Mouse (Mus musculus) neural tube, embryonic 11.5 days (tissue): ENCODE data around the gene Gm17581. TPM values are rescaled to one million over a fixed set of nuclear protein-coding genes. Genes with fewer than 3 reads are reported as not detected.

Source experiments
- ATAC-seq: fragments of 200-750 bp; cut with Nextera tagmentation; 2 replicates; pipeline ENCODE4 v1.8.0; 2017; ENCODE audit warnings: moderate number of reproducible peaks, mild to moderate bottlenecking, moderate TSS enrichment, moderate library complexity; ENCODE audit not compliant: insufficient read depth, low FRiP score, low TSS enrichment
- DNase-seq: peaks from one replicate; pipeline ENCODE4 v3.0.0-alpha.2; 2015; ENCODE audit warnings: low spot score
- H3K27ac ChIP-seq: fragments of 300-500 bp; sonication (generic); 2 replicates; pipeline ENCODE4 v1.5.1; 2014; ENCODE audit warnings: low read depth, mild to moderate bottlenecking, low read length
- H3K27me3 ChIP-seq: fragments of 300-500 bp; sonication (generic); 2 replicates; pipeline ENCODE4 v1.6.1; 2014; ENCODE audit warnings: mild to moderate bottlenecking, low read length, mixed read lengths; ENCODE audit not compliant: control insufficient read depth, insufficient read depth
- H3K36me3 ChIP-seq: fragments of 300-500 bp; sonication (generic); 2 replicates; pipeline ENCODE4 v1.6.1; 2014; ENCODE audit warnings: mild to moderate bottlenecking, low read length, moderate library complexity, mixed read lengths; ENCODE audit not compliant: control insufficient read depth, insufficient read depth
- H3K4me1 ChIP-seq: fragments of 300-500 bp; sonication (generic); 2 replicates; pipeline ENCODE4 v1.6.1; 2014; ENCODE audit warnings: low read length, mixed read lengths; ENCODE audit not compliant: control insufficient read depth, insufficient read depth
- H3K4me2 ChIP-seq: fragments of 300-500 bp; sonication (generic); 2 replicates; pipeline ENCODE4 v1.6.1; 2014; ENCODE audit warnings: low read depth, mild to moderate bottlenecking, moderate library complexity
- H3K4me3 ChIP-seq: fragments of 300-500 bp; sonication (generic); 2 replicates; pipeline ENCODE4 v1.5.1; 2014; ENCODE audit warnings: low read depth, low read length
- H3K9ac ChIP-seq: fragments of 300-500 bp; sonication (generic); 2 replicates; pipeline ENCODE4 v1.6.1; 2014; ENCODE audit warnings: mild to moderate bottlenecking, low read length
- H3K9me3 ChIP-seq: fragments of 300-500 bp; sonication (generic); 2 replicates; pipeline ENCODE4 v1.6.1; 2016; ENCODE audit warnings: low read length; ENCODE audit not compliant: control insufficient read depth
- WGBS: fragments of 180-500 bp; shearing (Covaris S2); extraction: QIAGEN DNeasy Blood & Tissue Kit; methylation state at CpG from one replicate; pipeline ENCODE4 v1.1.7; 2014; 5-methylcytosine and 5-hydroxymethylcytosine counted together
- polyA plus RNA-seq: library from polyadenylated mRNA; unstranded; fragments of >200 nt; fragmentation: Nextera tagmentation; extraction: Ambion mirVana; gene quantifications from 2 replicates; pipeline ENCODE4 v1.2.1, GENCODE M21; 2014

Gene Gm17581
- polyA plus RNA-seq, 1 experiment from 2014 or later, result not detected

DNA sequence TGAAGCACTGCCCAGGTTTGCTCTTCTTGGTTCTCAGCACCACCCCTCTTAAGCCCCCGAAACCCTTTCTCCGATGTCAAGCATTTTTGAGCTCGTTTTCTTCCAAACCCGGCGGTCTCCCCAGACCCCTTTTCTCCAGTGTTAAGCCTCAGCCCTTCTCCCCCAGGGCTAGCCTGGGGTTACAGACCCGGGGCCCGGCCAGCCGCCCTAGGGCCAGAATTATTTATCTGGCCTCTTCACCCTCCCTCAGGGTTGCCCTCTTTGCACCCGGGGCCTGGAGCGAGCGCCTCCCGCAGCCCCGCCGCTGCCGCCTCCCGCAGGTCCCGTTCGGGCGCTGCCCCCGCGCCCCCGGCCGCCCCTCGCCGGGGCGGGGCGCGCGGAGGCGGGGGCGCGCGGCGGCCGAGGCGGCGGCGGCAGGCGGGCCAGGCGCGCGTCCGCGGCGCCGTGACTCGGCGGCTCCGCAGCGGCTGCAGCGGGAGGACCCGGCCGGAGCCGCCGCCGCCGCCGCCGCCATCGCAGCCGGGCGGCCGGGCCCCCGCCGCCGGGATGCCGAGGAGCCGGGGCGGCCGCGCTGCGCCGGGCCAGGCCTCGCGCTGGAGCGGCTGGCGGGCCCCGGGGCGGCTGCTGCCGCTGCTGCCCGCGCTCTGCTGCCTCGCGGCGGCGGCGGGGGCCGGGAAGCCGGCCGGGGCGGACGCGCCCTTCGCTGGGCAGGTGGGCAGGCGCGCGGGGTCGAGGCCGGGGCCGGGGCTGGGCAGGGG is 39.4 kb upstream of the Gm17581 start, which contains the start of gene Mmp24:
Gene Mmp24, plus strand, starts transcription at position 416 of the 758 bp plus-strand sequence.
- WGBS, result 3% methylated on average over 35 of the region's 100 CpGs
- peaks cover 5% of the 10 kb centered on the region; the same call in 1 of the 2 replicates for H3K4me1 ChIP-seq
- peak within 1 kb of the TSS; percentile 76 for H3K9ac ChIP-seq
- H3K36me3 ChIP-seq, result no peaks in the 10 kb centered on the region
- peak within 1 kb of the TSS; percentile 66 for H3K4me3 ChIP-seq
- peak within 1 kb of the TSS; percentile 72; the same call in 1 of the 2 replicates for H3K27ac ChIP-seq
- ATAC-seq (peak; percentile 31; the same call in 1 of the 2 replicates), DNase-seq (no peak)
- H3K9me3 ChIP-seq, result no peaks in the 10 kb centered on the region
- H3K27me3 ChIP-seq, result peaks cover 20% of the 10 kb centered on the region
- peak within 1 kb of the TSS; percentile 87 for H3K4me2 ChIP-seq

DNA sequence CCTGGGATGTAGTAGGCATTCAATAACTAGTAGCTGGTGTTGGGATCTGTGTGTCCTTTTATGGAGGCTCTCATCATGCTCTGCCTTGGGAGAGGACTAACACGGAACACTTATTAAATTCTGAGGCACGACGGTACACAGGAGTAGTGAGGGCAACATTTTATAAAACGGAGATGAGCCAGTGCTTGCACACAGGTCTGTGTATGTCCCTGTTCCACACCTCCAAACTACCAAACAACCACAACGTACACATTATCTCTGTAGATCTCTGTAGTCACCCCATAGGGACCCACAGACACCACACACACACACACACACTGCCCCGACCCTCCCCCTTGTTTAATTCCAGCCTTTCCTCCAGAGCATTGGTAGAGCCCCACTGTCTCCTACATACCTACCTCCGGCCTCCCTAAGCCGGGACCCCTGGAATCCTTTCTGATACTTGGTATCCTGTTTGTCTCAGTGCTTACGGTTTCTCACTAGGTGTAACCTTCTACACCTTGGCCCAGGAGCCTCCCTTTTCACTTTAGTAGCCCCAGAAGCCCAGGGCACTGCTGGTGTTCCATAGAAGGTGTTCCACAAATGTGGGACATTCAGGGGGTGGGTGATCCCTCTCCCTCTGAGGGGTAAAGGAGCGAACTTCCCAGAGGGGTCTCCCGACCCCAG is 38.7 kb upstream of the Gm17581 start:
- Histone ChIP-seq H3K36me3 (no peaks in the 10 kb centered on the region), H3K9me3 (no peaks in the 10 kb centered on the region), H3K27ac (no peak overlapping the region), H3K27me3 (peaks cover 20% of the 10 kb centered on the region), H3K4me2 (no peak overlapping the region; the same call in 1 of the 2 replicates), H3K9ac (no peak overlapping the region), H3K4me3 (peak overlapping the region; percentile 66; the same call in 1 of the 2 replicates), H3K4me1 (peaks cover 5% of the 10 kb centered on the region; the same call in 1 of the 2 replicates)
- DNase-seq (no peak), ATAC-seq (no peak)
- 67% methylated on average over 11 of the region's 11 CpGs for WGBS

GRCm38 (mm10) chr2:155773664-155774063 is 38.0 kb upstream of the Gm17581 start:
- Histone ChIP-seq H3K27me3 (peaks cover 20% of the 10 kb centered on the region), H3K36me3 (no peaks in the 10 kb centered on the region), H3K4me3 (no peak overlapping the region), H3K4me1 (peaks cover 5% of the 10 kb centered on the region; the same call in 1 of the 2 replicates), H3K4me2 (no peak overlapping the region), H3K27ac (no peak overlapping the region), H3K9ac (no peak overlapping the region), H3K9me3 (no peaks in the 10 kb centered on the region)
- 72% methylated on average over 4 of the region's 4 CpGs for whole genome bisulfite sequencing
- no peak for ATAC-seq
- no peak for DNase-seq

GRCm38 (mm10) chr2:155764679-155765418 is 29.2 kb upstream of the Gm17581 start:
- ATAC-seq, result no peak

DNA sequence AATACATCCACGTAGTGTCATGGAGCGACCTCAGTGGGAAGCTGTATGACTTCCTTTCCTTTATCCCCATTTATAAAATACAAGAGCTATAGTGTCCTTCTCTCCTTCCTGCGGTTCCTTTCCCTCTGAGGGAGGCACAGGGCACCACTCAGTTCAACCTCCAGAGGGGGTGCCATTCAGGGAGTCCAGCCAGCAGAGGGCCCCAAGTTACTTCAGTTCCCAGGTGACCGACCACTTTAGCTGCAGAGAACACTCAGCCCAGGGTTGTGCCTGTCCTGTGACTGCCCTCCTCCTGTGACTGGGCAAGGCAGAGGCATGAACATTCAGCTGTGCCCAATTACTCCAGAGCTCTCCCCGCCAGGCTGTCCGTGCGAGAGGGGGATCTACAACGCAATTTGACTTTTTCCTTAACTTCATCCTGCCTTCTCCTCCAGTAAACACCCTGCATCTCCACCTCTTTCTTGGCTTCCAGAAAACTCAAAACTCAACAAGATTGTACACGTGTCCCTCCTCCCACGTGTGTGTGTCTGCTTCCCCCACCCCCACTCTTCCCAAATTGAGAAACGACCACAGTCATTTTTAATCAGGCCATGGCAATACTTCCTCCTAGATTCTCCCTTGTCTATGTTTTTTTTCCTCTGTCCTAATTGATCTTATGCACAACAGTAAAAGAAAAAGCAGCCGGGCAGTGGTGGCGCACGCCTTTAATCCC is 21.3 kb upstream of the Gm17581 start:
- ATAC-seq (no peak), DNase-seq (no peak)
- Histone ChIP-seq H3K4me3 (no peak overlapping the region), H3K9me3 (no peaks in the 10 kb centered on the region), H3K27ac (no peak overlapping the region), H3K36me3 (no peaks in the 10 kb centered on the region), H3K4me1 (no peaks in the 10 kb centered on the region), H3K9ac (no peak overlapping the region), H3K4me2 (no peak overlapping the region), H3K27me3 (no peaks in the 10 kb centered on the region)
- WGBS, result 64% methylated on average over 14 of the region's 14 CpGs

More at GRCm38 (mm10) chr2:155764679-155765418, 29.2 kb upstream of the Gm17581 start:
- Histone ChIP-seq H3K9me3 (no peaks in the 10 kb centered on the region), H3K27ac (no peak overlapping the region), H3K4me3 (no peak overlapping the region), H3K36me3 (no peaks in the 10 kb centered on the region), H3K9ac (no peak overlapping the region), H3K27me3 (no peaks in the 10 kb centered on the region), H3K4me1 (no peaks in the 10 kb centered on the region), H3K4me2 (no peak overlapping the region)
- DNase-seq, result peak; percentile 73
- WGBS, result 54% methylated on average over 13 of the region's 13 CpGs

DNA sequence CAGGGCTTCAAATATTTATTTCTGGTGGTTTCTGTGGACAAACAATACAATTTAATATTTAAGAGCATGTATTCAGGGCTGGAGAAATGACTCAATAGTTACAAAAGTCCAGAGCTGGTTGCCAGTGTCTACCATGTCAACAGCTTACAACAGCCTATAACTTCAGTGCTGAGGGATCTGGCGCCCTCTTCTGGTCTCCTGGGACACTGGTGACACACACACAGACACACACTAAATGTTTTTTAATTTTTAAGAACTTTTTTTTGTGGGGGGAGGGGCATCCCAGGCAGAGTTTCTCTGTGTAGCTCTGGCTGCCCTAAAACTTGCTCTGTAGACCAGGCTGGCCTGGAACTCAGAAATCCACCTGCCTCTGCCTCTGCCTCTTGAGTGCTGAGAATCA is 20.1 kb upstream of the Gm17581 start:
- H3K27ac ChIP-seq, result no peak overlapping the region
- H3K4me2 ChIP-seq, result no peak overlapping the region
- H3K27me3 ChIP-seq, result no peaks in the 10 kb centered on the region
- H3K36me3 ChIP-seq, result no peaks in the 10 kb centered on the region
- H3K4me3 ChIP-seq, result no peak overlapping the region
- 0% methylated on average over 1 of the region's 1 CpGs for WGBS
- ATAC-seq (no peak), DNase-seq (peak; percentile 34)
- no peaks in the 10 kb centered on the region for H3K4me1 ChIP-seq
- no peak overlapping the region for H3K9ac ChIP-seq
- no peaks in the 10 kb centered on the region for H3K9me3 ChIP-seq

DNA sequence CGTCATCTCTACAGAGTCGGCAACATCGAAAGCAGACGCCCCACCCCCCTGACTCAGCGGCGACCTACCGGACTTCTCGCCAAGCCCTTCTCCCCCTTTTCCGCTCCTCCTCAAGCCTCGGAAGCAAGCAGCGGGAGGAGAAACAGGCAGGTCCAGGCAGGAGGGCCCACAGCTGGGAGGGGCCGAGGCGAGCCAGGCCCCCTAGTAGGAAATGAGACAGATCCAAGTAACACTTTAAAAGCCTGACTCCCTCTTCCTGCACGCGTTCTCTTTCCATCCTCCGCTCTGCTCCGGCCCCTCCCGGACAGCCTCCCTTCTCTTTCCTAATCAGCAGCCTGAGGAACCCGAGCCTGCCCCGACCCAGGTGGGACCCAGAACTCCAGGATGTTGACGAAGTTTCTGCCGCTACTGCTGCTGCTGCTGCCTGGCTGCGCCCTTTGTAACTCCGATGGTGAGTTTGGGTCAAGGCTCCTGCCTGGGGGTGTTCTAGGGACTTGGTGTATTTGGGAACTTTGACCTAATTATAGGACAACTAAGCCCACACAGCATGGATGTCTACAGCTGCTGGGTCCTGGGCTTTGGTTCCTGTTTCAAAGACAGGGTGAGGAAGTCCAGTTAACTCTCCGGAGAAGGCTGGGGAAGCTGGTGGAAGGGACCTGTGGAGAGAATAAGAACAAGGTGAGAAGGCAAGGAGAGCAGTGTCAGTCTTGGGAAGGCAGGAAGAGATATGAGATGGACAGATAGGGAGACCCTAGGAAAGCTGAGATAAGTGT is 15.5 kb upstream of the Gm17581 start, which contains the start of gene Procr:
Gene Procr, plus strand, starts transcription at position 104 of the 773 bp plus-strand sequence.
- DNase-seq (peak; percentile 25), ATAC-seq (no peak)
- Histone ChIP-seq H3K9ac (peak within 1 kb of the TSS; percentile 47), H3K27me3 (no peaks in the 10 kb centered on the region), H3K27ac (no peak within 1 kb of the TSS), H3K4me1 (no peaks in the 10 kb centered on the region), H3K4me3 (peak within 1 kb of the TSS; percentile 14), H3K36me3 (no peaks in the 10 kb centered on the region), H3K4me2 (peak within 1 kb of the TSS; percentile 38), H3K9me3 (no peaks in the 10 kb centered on the region)
- 3% methylated on average over 25 of the region's 25 CpGs for WGBS
